Mouse (Mus musculus) ovary, adult 18-20 months (tissue): Measurements from ENCODE around the gene Cers2.
A peak's percentile ranks its signal among the peaks of the same experiment; 100 is the strongest.

Source experiments
- DNase-seq: peaks from one replicate; pipeline ENCODE4 v3.0.0; 2022; ENCODE audit warnings: low spot score, mixed read lengths

Gene Cers2

GRCm38 (mm10) chr3:95289419-95289818 is 25.2 kb upstream of the Cers2 start:
- DNase-seq, result no peak

GRCm38 (mm10) chr3:95290156-95290555 is 24.4 kb upstream of the Cers2 start:
- DNase-seq, result no peak

GRCm38 (mm10) chr3:95291041-95291440 is 23.6 kb upstream of the Cers2 start:
- DNase-seq, result no peak

GRCm38 (mm10) chr3:95292899-95293298 is 21.7 kb upstream of the Cers2 start:
- no peak for DNase-seq

- no peak for DNase-seq
Observed at GRCm38 (mm10) chr3:95293537-95293936, 21.1 kb upstream of the Cers2 start.

GRCm38 (mm10) chr3:95294316-95294715 is 20.3 kb upstream of the Cers2 start:
- DNase-seq, result no peak

- DNase-seq, result no peak
Observed at GRCm38 (mm10) chr3:95294718-95295117, 19.9 kb upstream of the Cers2 start.

- DNase-seq, result peak; percentile 32
Observed at GRCm38 (mm10) chr3:95295321-95296102, 19.1 kb upstream of the Cers2 start.

- no peak for DNase-seq
Observed at GRCm38 (mm10) chr3:95296103-95296469, 18.5 kb upstream of the Cers2 start.

- DNase-seq, result no peak
Observed at GRCm38 (mm10) chr3:95298018-95298417, 16.6 kb upstream of the Cers2 start.

GRCm38 (mm10) chr3:95301204-95301796 is 13.3 kb upstream of the Cers2 start:
- no peak for DNase-seq

- DNase-seq, result no peak
Observed at GRCm38 (mm10) chr3:95306244-95306643, 8.3 kb upstream of the Cers2 start.

- DNase-seq, result peak; percentile 45
Observed at GRCm38 (mm10) chr3:95307100-95307499, 7.5 kb upstream of the Cers2 start, which contains the start of gene Anxa9. Gene Anxa9, minus strand, starts transcription at chr3:95307176.

- DNase-seq, result no peak
Observed at GRCm38 (mm10) chr3:95310496-95310895, 4.1 kb upstream of the Cers2 start.

- DNase-seq, result no peak
Observed at GRCm38 (mm10) chr3:95310968-95311882, 3.4 kb upstream of the Cers2 start.

GRCm38 (mm10) chr3:95312623-95313022 is 2.0 kb upstream of the Cers2 start:
- no peak for DNase-seq

GRCm38 (mm10) chr3:95313476-95313875 is 1.1 kb upstream of the Cers2 start:
- no peak for DNase-seq

- DNase-seq, result no peak
Observed at GRCm38 (mm10) chr3:95314075-95314474, 516 bp upstream of the Cers2 start.

GRCm38 (mm10) chr3:95315094-95315843 is 678 bp downstream of the Cers2 start:
- peak; percentile 88 for DNase-seq

GRCm38 (mm10) chr3:95315844-95316550 is 1.4 kb downstream of the Cers2 start:
- no peak for DNase-seq

GRCm38 (mm10) chr3:95317414-95318080 is 3.0 kb downstream of the Cers2 start:
- no peak for DNase-seq
